In the genomic region with DNA sequence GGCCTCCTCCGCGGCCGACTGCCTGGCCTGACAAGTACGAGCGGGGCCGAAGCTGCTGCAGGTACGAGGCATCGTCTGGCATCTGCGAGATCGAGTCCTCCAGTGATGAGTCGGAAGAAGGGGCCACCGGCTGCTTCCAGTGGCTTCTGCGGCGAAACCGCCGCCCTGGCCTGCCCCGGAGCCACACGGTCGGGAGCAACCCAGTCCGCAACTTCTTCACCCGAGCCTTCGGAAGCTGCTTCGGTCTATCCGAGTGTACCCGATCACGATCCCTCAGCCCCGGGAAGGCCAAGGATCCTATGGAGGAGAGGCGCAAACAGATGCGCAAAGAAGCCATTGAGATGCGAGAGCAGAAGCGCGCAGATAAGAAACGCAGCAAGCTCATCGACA, we compare ENCODE assay signal across 7 mouse cellular contexts. TPM values are rescaled to one million over a fixed set of nuclear protein-coding genes. Genes with fewer than 3 reads are reported as not detected.
DNase-seq lines count a peak whose midpoint lies in the region; ATAC-seq and TF ChIP-seq lines count a peak whose summit lies in the region.

No protein-coding gene starts in this region.

- H3K36me3 ChIP-seq in megakaryocyte, embryonic 14.5 days (replicated peaks; ENCODE audit: low read length): no peaks in the 10 kb centered on the region
- H3K36me3 ChIP-seq in forebrain, postnatal 0 days (ENCODE audit: insufficient read depth): no peaks in the 10 kb centered on the region
- 0 out of 2 replicates have a peak, but pooled peaks cover 11% of the 10 kb centered on the region for H3K36me3 ChIP-seq in liver, embryonic 13.5 days
- no peaks in the 10 kb centered on the region for H3K36me3 ChIP-seq in stomach, postnatal 0 days (ENCODE audit: control insufficient read depth, insufficient read depth, low read length)

- H3K9ac ChIP-seq in forebrain, postnatal 0 days: no peak overlapping the region
- no peak overlapping the region for H3K9ac ChIP-seq in liver, embryonic 13.5 days
- H3K9ac ChIP-seq in stomach, postnatal 0 days (ENCODE audit: low read length): no peak overlapping the region

- H3K4me1 ChIP-seq in megakaryocyte, embryonic 14.5 days: peaks cover 48% of the 10 kb centered on the region
- no peaks in the 10 kb centered on the region for H3K4me1 ChIP-seq in forebrain, postnatal 0 days (ENCODE audit: insufficient read depth)
- peaks cover 34% of the 10 kb centered on the region for H3K4me1 ChIP-seq in liver, embryonic 13.5 days (replicated peaks)
- no peaks in the 10 kb centered on the region for H3K4me1 ChIP-seq in stomach, postnatal 0 days (replicated peaks; ENCODE audit: control insufficient read depth, insufficient read depth)

- 49% methylated on average over 34 of the region's 34 CpGs for WGBS in forebrain, postnatal 0 days
- WGBS in liver, embryonic 13.5 days (ENCODE audit: insufficient replicate concordance): 49% methylated on average over 34 of the region's 34 CpGs
- 53% methylated on average over 34 of the region's 34 CpGs for WGBS in stomach, postnatal 0 days

- H3K27ac ChIP-seq in forebrain, postnatal 0 days (ENCODE audit: low read depth, low read length): no peak overlapping the region
- no peak overlapping the region for H3K27ac ChIP-seq in liver, embryonic 13.5 days
- H3K27ac ChIP-seq in stomach, postnatal 0 days (replicated peaks): no peak overlapping the region

- no peak for TF ChIP-seq EP300 in stomach, postnatal 0 days (optimal IDR thresholded peaks at IDR 0.05)

- peaks cover 38% of the 10 kb centered on the region for H3K27me3 ChIP-seq in megakaryocyte, embryonic 14.5 days (replicated peaks)
- H3K27me3 ChIP-seq in forebrain, postnatal 0 days (ENCODE audit: insufficient read depth, low read length): peaks cover 15% of the 10 kb centered on the region
- H3K27me3 ChIP-seq in liver, embryonic 13.5 days: peaks cover 48% of the 10 kb centered on the region
- peaks cover 3% of the 10 kb centered on the region for H3K27me3 ChIP-seq in stomach, postnatal 0 days (ENCODE audit: control insufficient read depth, insufficient read depth, low read length)

- no peak for ATAC-seq in megakaryocyte, adult 5-6 weeks (ENCODE audit: poor library complexity, severe bottlenecking)
- no peak for ATAC-seq in forebrain, postnatal 0 days
- ATAC-seq in liver, embryonic 13.5 days (ENCODE audit: low read depth): no peak
- no peak for ATAC-seq in stomach, postnatal 0 days (ENCODE audit: low FRiP score, low TSS enrichment)

- H3K4me2 ChIP-seq in forebrain, postnatal 0 days (ENCODE audit: low read depth): peak overlapping the region; percentile 30
- peak overlapping the region; percentile 83 for H3K4me2 ChIP-seq in liver, embryonic 13.5 days
- H3K4me2 ChIP-seq in stomach, postnatal 0 days (replicated peaks; ENCODE audit: low read depth): peak overlapping the region; percentile 42

- DNase-seq in forebrain, postnatal 0 days: no peak
- no peak for DNase-seq in liver, embryonic 13.5 days
- no peak for DNase-seq in stomach, postnatal 0 days (ENCODE audit: low spot score)
- DNase-seq in left cerebral cortex, adult 9 months (ENCODE audit: low spot score in 2 of 2): no peak
- DNase-seq in layer of hippocampus, postnatal 14 days (ENCODE audit: low spot score in 2 of 2): no peak

- H3K4me3 ChIP-seq in megakaryocyte, embryonic 14.5 days (replicated peaks): peak overlapping the region; percentile 72
- H3K4me3 ChIP-seq in forebrain, postnatal 0 days (ENCODE audit: low read depth, low read length): peak overlapping the region; percentile 4; the same call in 1 of the 2 replicates
- H3K4me3 ChIP-seq in liver, embryonic 13.5 days (replicated peaks): peak overlapping the region; percentile 72
- H3K4me3 ChIP-seq in stomach, postnatal 0 days (ENCODE audit: low read depth, low read length): peak overlapping the region; percentile 33

- H3K9me3 ChIP-seq in megakaryocyte, embryonic 14.5 days: peaks cover 58% of the 10 kb centered on the region
- H3K9me3 ChIP-seq in forebrain, postnatal 0 days (ENCODE audit: low read length): peaks cover 27% of the 10 kb centered on the region; the same call in 1 of the 2 replicates
- H3K9me3 ChIP-seq in liver, embryonic 13.5 days (replicated peaks): peaks cover 52% of the 10 kb centered on the region
- peaks cover 14% of the 10 kb centered on the region; the same call in 1 of the 2 replicates for H3K9me3 ChIP-seq in stomach, postnatal 0 days (ENCODE audit: control insufficient read depth, low read length)

- no peak for TF ChIP-seq CTCF in forebrain, postnatal 0 days (IDR thresholded peaks at IDR 0.05; ENCODE audit: low read depth)
- no peak for TF ChIP-seq CTCF in stomach, postnatal 0 days (IDR thresholded peaks at IDR 0.05; ENCODE audit: low read depth)

RNA-seq across cellular contexts. Expression of a gene that starts 15.6 kb away (rescaled TPM):
- polyA plus RNA-seq in megakaryocyte, embryonic 14.5 days (2012; ENCODE audit: insufficient read depth, low replicate concordance): 1,157 and 1,276 TPM in 2 replicates
- 518 and 554 TPM in 2 replicates for total RNA-seq in megakaryocyte, adult 5-6 weeks (2015)
- total RNA-seq in megakaryocyte, adult 5-6 weeks (2017): 238 and 262 TPM in 2 replicates
- total RNA-seq in forebrain, postnatal 0 days (2014; rRNA removed): 1,201 and 1,512 TPM in 2 replicates
- polyA plus RNA-seq in forebrain, postnatal 0 days (2015; fragmentation: Nextera tagmentation; extraction: Ambion mirVana): 1,404 and 1,604 TPM in 2 replicates
- polyA plus RNA-seq in liver, embryonic 13.5 days (2015; fragmentation: Nextera tagmentation; extraction: Ambion mirVana): 343 and 362 TPM in 2 replicates
- 890 and 920 TPM in 2 replicates for polyA plus RNA-seq in stomach, postnatal 0 days (2015; fragmentation: Nextera tagmentation; extraction: Ambion mirVana)
- 1,000 to 10,000 TPM; 1,917 to 1,971 TPM for total RNA-seq in layer of hippocampus, postnatal 14 days (2021)

RNA-seq across cellular contexts. Expression of a gene that starts 46.7 kb away (rescaled TPM):
- 0.57 TPM in 1 of 2 replicates, not detected in the other for polyA plus RNA-seq in megakaryocyte, embryonic 14.5 days (2012; ENCODE audit: insufficient read depth, low replicate concordance)
- 0.21 TPM in 1 of 2 replicates, not detected in the other for total RNA-seq in megakaryocyte, adult 5-6 weeks (2015)
- 1.5 and 3.4 TPM in 2 replicates for total RNA-seq in megakaryocyte, adult 5-6 weeks (2017)
- total RNA-seq in forebrain, postnatal 0 days (2014; rRNA removed): not detected in 2 replicates
- polyA plus RNA-seq in forebrain, postnatal 0 days (2015; fragmentation: Nextera tagmentation; extraction: Ambion mirVana): 8.6 and 10.5 TPM in 2 replicates
- 36.1 and 43.2 TPM in 2 replicates for polyA plus RNA-seq in liver, embryonic 13.5 days (2015; fragmentation: Nextera tagmentation; extraction: Ambion mirVana)
- polyA plus RNA-seq in stomach, postnatal 0 days (2015; fragmentation: Nextera tagmentation; extraction: Ambion mirVana): 5.8 and 7.9 TPM in 2 replicates
- 1 to 10 TPM; 2.6 to 2.8 TPM for total RNA-seq in layer of hippocampus, postnatal 14 days (2021)

Comparison
In these comparisons a context has a peak if more than half of its experiments do, and no peak if none do; other contexts are left out.
1. H3K4me3 ChIP-seq: peak in every context shown above with its lines; median percentile 72 in megakaryocyte, embryonic 14.5 days; 72 in liver, embryonic 13.5 days; 33 in stomach, postnatal 0 days; 4 in forebrain, postnatal 0 days.
2. H3K4me2 ChIP-seq: peak in every context shown above with its lines; median percentile 83 in liver, embryonic 13.5 days; 42 in stomach, postnatal 0 days; 30 in forebrain, postnatal 0 days.